Mouse (Mus musculus) thymus, postnatal 0 days (tissue): Measurements from ENCODE around the gene Fis1. TPM values are rescaled to one million over a fixed set of nuclear protein-coding genes. Genes with fewer than 3 reads are reported as not detected.
A peak's percentile ranks its signal among the peaks of the same experiment; 100 is the strongest.
"Not testable (repeated sequence)": the region's sequence is repeated elsewhere in the genome, so short reads cannot be mapped to it uniquely, and the experiment has no call there.

ENCODE experiments used
- DNase-seq: peaks from one replicate; pipeline ENCODE4 v3.0.0-alpha.2; 2015; ENCODE audit warnings: low spot score
- polyA plus RNA-seq: library from polyadenylated mRNA; unstranded; fragments of >200 nt; fragmentation: Nextera tagmentation; extraction: Ambion mirVana; gene quantifications from 2 replicates; pipeline ENCODE4 v1.2.1, GENCODE M21; 2015

Gene Fis1
- polyA plus RNA-seq, 1 experiment from 2014 or later, result 298 TPM

DNA sequence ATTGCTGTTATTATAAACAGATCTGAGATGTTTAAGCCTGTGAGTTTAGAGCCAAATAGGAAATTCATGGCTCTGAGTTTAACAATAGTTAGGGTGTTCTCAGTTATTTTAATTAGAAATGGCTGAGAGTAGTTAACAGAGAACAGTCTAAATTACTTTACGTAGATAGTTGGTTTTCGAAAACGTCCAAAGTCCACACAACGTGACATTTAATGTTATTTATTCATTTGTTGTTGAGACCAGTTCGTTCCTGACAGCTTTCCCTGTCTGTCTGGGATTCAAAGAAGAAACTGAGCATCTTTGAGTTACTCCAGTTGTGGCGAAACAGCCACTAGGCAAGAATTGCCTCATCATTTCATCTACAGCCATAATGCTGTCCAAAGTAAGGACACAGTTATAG, 13.0 kb upstream of the Fis1 start:
- not testable (repeated sequence) for DNase-seq

DNA sequence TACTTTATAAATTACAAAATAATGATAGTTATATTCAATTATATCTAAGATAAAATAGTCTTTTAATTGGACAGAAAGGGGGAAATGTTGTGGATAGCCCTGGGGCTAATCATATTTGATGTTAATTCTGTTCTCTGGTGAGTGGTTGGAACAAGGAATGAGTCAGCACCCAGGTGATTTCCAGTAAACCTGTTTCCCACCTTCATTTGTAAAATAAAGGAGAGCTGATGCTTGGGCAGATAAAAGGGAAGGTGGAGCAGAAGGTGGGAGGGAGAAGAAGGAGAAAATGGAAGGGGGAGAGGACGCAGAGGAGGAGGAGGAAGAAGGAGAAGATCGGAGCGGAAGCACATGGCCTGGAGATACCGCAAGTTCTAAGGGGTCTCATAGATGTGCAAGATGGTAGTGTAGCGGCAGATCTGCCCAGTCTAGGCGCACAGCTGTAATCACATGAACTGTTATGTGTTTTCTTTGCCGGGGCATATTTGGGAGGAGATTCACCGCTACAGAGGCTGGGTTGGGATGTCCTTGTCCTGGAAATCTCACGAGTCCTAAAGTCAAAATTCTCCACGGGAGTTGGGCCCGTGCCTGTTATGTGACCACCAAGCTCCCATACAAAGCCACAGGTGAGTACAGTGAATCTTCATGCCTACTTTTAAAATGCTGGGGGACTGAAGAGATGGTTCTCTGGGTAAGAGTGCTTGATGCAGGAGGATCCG, 12.1 kb upstream of the Fis1 start:
- no peak for DNase-seq

DNA sequence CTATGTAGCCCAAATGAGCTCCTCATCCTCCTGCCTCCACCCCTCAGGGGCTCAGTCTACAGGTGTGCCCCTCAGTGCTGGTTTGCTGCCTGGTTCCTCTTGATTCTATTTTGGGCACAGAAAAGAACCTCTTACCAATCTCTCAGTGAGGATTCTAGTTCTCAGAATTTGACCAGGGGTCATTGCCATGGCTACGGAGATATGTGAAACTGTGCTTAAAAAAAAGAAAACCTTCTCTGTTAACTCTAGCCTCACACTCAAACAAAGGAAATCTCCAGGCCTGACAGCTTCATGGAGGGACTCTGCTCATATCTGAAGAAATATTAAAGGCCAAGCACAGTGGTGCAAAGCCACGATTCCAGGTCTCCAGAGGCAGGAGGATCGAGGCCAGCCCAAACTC, 10.3 kb upstream of the Fis1 start:
- DNase-seq, result no peak

DNA sequence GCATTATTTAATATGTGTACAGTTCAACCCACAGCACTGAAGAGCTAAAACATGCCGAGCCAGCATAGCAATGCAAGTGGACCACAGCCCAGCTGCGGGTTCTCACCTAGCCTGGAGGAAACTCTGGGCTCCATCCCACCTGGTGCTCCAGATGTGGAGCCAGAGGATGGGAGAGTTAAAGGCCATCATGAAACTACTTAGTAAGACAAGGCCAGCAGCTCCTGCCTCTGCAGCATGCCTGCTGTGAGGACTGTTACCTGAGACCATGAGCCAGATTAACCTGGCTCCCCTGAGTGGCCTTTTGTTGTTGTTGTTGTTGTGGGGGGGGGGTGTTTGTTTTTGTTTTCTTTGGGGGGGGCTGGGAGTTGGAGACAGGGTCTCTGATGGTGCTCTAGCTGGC, 9.7 kb upstream of the Fis1 start:
- DNase-seq, result no peak

- no peak for DNase-seq
Measured at GRCm38 (mm10) chr5:136945084-136945483, 8.0 kb upstream of the Fis1 start.

DNA sequence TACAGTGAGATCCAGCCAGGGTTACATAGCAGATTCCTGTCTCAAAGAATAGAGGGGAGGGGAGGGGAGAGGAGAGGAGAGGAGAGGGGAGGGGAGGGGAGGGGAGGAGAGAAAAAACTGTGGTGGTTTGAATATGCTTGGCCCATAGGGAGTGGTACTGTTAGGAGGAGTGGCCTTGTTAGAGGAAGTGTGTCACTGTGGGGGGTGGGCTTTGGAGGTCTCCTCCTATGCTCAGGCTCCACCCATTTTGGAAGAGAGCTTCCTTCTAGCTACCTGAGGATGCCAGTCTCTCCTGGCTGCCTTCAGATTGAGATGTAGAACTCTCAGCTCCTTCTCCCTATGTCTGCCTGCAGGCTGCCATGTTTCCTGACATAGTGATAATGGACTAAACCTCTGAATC, 5.2 kb upstream of the Fis1 start:
- no peak for DNase-seq

DNA sequence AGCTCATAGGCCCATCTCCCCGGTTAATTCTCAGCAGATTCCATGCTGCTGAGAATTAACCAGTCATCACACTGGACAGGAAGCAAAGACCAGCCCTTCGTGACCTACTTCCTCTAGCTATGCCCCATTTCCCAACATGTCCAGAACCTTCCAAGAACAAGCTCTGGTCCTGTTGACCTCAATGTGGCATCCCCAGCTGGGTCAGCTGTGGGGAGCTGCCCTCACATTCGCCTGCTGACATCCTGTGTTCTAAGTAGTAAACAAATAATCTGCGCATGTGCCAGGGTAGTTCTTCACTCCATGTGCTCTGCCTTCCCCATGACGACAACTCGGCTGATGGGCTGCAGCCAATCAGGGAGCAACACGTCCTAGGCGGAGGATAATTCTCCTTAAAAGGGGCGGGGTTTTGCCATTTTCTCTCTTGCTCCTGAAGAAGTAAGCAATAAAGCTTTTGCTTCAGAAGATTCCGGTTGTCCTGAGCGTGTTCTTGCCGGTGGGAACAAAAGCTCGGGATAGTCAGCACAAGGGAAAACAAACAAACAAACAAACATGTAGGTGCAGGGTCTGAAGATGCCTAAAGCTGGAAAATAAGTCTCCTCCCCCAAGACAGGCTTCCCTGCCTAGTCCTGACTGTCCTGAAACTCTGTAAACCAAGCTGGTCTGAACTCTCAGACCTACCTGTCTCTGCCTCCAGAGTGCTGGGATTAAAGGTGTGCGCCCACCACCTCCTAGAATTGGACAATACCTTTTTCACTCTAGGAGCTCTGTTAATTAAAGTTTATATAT, 3.3 kb upstream of the Fis1 start:
- not testable (repeated sequence) for DNase-seq

DNA sequence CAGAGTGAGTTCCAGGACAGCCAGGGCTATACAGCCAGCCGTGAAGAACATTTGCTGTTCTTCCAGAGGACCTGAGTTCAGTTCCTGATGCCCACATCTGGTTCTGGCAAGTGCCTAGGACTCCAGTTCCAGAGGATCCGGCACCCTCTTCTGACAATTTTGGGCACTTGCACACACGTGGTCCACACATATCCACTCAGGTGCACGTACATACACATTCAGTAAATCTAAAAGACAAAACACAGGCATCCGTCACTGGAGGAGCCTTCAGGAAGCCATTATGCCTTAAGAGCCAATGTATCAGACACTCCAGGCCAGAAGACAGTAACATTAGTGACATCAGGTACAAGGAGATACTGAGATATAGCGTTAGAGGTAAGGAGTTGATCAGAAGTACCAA, 2.6 kb upstream of the Fis1 start:
- no peak for DNase-seq

GRCm38 (mm10) chr5:136952153-136952552, 922 bp upstream of the Fis1 start:
- DNase-seq, result no peak

DNA sequence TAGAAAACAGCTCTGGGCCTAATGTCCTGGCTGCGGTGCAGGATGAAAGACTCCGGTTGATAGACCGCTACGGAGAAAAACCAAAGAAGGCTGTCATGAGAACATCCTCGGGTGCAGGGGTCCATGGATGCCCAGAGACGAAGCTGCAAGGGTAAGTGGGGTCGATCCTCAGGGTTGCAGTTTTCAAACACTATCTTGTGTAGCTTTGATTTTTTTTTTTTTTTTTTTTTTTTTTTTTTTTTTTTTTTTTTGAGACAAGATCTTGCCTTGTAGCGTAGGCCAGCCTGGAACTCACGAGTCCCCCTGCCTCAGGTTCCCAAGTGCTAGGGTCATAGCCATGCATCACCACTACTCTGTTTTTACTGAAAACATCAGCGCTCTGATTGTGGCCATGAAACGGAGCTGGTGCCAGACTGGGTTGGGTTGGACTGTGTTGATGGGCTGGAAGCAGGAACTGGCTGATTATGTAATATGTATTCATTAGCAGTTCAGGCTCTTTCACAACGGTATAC, 421 bp downstream of the Fis1 start:
- DNase-seq, result no peak

GRCm38 (mm10) chr5:136955622-136956021, 2.5 kb downstream of the Fis1 start:
- no peak for DNase-seq

DNA sequence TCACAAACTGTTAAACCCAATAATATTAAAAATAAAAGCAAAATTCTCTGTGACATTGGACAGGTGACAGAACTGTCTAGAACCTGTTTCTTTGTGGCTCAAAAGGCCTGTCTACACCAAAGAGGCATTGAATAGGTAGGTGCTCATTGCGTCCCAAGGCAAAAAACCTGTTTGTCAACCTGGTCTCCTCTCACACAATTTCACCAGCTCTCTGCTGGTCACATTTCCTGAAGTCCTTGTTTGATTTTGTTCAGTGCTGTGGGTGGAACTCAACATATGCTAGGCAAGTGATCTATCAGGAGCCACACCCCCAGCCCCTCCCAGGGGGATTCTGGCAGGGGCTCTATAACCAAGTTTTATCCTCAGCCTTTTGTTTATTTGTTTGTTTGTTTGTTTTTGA, 4.2 kb downstream of the Fis1 start:
- DNase-seq, result no peak

- DNase-seq, result no peak
Measured at GRCm38 (mm10) chr5:136958991-136959605, 6.0 kb downstream of the Fis1 start.

- DNase-seq, result no peak
Measured at GRCm38 (mm10) chr5:136960053-136960452, 7.0 kb downstream of the Fis1 start.

GRCm38 (mm10) chr5:136961334-136961982, 8.4 kb downstream of the Fis1 start:
- no peak for DNase-seq

DNA sequence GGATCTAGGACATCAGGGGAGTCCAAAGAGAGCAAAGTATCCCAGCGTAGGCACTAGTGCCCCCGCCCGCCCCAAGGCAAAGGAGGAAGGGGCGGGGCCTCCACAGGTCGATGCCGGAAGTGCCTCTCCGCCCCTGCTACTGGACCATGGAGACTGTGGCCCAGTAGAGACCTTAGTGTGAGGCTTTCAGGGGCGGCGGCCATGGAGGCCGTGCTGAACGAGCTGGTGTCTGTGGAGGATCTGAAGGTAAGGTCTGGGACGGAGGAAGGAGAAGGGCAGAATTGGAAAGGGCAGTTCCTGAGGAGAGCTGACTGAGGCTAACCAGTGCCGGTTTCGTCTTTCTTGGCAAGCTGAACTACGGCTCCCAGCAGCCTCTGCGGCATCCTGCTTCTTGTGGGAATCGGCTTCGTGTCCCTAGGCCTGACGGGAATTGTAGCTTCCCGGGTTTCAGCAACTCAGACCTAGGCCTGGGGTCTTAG, 8.9 kb downstream of the Fis1 start:
- peak; percentile 89 for DNase-seq

DNA sequence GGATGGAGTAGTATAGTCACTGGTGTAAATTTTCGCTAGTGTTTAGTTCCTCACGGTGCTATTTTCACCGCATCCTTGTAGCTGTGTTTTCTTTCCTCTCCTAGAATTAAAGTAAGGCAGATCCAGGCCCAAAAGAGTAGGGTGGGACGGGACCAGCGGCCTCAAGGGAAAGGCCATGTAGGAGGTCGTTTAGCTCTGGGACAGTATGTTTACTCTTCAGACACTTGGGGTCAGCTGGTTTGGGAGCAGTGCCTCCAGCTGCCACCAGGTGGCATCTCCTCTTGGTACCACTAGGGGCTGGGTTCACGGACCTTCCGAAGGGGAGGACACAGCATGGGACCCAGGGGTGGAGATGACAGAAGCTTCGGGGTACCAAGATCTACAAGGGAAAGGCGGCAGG, 9.4 kb downstream of the Fis1 start:
- peak; percentile 74 for DNase-seq

DNA sequence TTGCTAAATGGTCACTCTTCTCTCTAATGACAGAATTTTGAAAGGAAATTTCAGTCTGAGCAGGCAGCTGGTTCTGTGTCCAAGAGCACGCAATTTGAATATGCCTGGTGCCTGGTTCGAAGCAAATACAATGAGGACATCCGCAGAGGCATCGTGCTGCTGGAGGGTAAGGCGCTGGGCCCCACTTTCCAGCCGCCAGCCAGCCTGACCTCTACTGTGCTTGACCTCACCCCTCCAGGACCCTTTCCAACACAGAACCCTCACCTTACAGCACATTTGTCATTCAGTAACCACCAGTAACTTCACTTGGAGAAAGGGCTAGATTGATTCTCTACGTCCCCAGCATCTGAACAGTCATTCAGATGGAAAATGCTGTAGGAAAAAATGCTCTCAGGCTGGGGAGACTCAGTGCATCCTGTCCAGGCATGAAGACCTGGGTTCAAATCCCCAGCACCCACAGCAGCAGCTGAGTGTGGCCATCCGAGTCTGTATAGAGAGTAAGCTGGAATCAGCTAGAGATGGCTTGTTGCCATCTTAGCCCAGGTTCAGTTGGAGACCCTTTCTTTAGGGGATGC, 10.0 kb downstream of the Fis1 start:
- DNase-seq, result no peak

DNA sequence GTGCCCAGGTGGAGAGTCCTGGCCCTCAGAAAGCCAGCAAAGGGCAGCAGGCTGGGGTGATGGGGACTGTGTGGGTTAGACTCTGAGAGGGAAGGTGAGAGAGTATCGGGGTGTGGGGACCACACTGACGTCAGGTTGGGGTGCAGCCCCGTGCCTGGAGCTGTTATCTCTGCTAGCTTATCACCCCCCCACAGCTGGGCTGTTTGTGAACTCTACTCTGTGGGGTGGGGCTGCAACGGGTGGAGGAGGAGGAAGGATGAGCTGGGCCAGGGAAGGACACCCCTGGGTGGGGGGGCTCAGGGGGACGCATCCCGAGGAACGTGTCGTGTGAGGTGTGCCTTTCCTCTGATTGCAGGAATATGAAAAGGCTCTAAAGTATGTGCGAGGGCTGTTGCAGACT, 12.1 kb downstream of the Fis1 start:
- no peak for DNase-seq

DNA sequence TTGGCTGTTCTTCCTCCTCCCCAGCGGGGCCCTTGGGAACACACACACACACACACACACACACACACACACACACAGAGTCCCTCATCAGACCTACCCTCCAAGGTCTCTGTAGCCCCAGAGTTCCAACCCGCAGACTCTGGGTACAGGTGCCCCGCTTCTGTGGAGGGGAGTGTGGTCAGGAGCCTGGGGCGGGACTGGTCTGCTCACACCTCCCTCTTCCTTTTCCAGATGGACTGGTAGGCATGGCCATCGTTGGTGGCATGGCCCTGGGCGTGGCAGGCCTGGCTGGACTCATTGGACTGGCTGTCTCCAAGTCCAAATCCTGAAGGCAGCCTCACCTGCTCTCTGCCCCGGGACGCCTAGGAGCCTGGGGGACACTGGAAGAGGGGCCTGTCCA, 12.6 kb downstream of the Fis1 start:
- no peak for DNase-seq

DNA sequence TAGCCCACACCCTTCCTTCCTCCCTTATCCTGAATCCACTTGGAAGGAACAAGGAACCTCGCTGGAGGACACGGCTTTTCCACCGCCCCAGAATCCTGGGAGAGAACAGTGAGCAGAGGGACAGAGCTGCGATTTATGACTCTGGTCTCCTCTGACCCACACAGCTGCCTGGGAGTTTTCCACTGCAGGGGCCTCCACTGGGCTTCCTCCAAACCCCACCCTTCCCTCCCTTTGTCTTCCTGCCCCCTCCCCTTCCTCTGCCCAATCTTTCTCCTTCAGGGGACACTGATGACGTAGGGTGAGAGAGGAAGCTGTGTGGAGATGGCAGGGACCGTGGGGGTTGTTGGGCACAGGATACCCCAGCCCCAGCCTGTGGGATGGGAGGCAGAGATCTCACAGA, 13.3 kb downstream of the Fis1 start, which contains the start of gene Cldn15:
Gene Cldn15 (plus strand): TSS at position 286 of the 400 bp plus-strand sequence.
- DNase-seq, result no peak
